In genomic region chr11:34899400-34899799, GRCm38 (mm10) we compare ENCODE assay signal across 10 mouse cellular contexts.
A peak's percentile ranks its signal among the peaks of the same experiment; 100 is the strongest.
DNase-seq lines count a peak whose midpoint lies in the region; ATAC-seq and TF ChIP-seq lines count a peak whose summit lies in the region.
"Had no signal": no experiment of that assay in that cellular context is flagged by ENCODE, and none has a peak within 500 bp of the region (broad histone marks: within the 10 kb centered on the region; RNA-seq: fewer than 3 reads in every experiment).

No protein-coding gene starts in this region.

- no peaks in the 10 kb centered on the region for H3K79me2 ChIP-seq in CH12.LX (replicated peaks; ENCODE audit: control insufficient read depth, extremely low read depth, insufficient read depth, poor library complexity, severe bottlenecking)

- ATAC-seq in common myeloid progenitor, adult 5-6 weeks (replicated peaks; ENCODE audit: low read depth, poor library complexity, severe bottlenecking), result 0 out of 2 replicates have a peak, but pooled peaks have one; percentile 25

- TF ChIP-seq CTCF in CH12.LX (conservative IDR thresholded peaks at IDR 0.05 in 1 of 2, IDR thresholded peaks at IDR 0.05 in 1 of 2; ENCODE audit: low read depth in 2 of 2, low read length in 2 of 2), result no peak

- H3K9me3 ChIP-seq in CH12.LX (replicated peaks; ENCODE audit: low read length), result no peaks in the 10 kb centered on the region
- H3K9me3 ChIP-seq: heart, embryonic 15.5 days; megakaryocyte, embryonic 14.5 days had no signal

- TF ChIP-seq POLR2A in CH12.LX (IDR thresholded peaks at IDR 0.05; ENCODE audit: low read depth, low read length), result peak; percentile 59

- in situ Hi-C loops in CH12.LX (cut with MboI; ENCODE audit: low pct_ligation_motif_present, low pct_unique_long_range_greater_than_20kb, low sequenced_read_pairs), result loop anchor here (25.0 kb wide), 2 partner anchors 188 to 788 kb away; no protein-coding TSS in a partner anchor

- peaks cover 7 to 8% of the 10 kb centered on the region in 2 experiments; a peak in 2 of 4 replicates for H3K4me1 ChIP-seq in CH12.LX (ENCODE audit: control insufficient read depth in 1 of 2, insufficient read depth in 2 of 2)
- H3K4me1 ChIP-seq: heart, embryonic 15.5 days; megakaryocyte, embryonic 14.5 days had no signal

- H3K27ac ChIP-seq in CH12.LX (ENCODE audit: insufficient read depth, low read depth), result 0 out of 2 replicates have a peak overlapping the region, but pooled peaks have one; percentile 24
- H3K27ac ChIP-seq: heart, embryonic 15.5 days had no signal

- peak; percentile 11 for DNase-seq in heart, postnatal 4 days
- no peak for DNase-seq in heart, adult 9 months (ENCODE audit: low spot score in 2 of 2)
- peak; percentile 88 for DNase-seq in CH12.LX (ENCODE audit: extremely low read depth)
- DNase-seq in natural killer cell, adult 2 months (ENCODE audit: low spot score in 2 of 2), result peak; percentile 2 to 12
- no peak for DNase-seq in layer of hippocampus, adult 8-10 months (ENCODE audit: low spot score in 2 of 2)
- no peak for DNase-seq in cerebellum, adult 9-10 months
- DNase-seq in spleen, postnatal 10 days (ENCODE audit: low spot score in 2 of 2), result no peak

- TF ChIP-seq RAD21 in CH12.LX (IDR thresholded peaks at IDR 0.05; ENCODE audit: low read depth, low read length), result no peak

- no peaks in the 10 kb centered on the region for H3K36me3 ChIP-seq in CH12.LX (replicated peaks in 1 of 2; ENCODE audit: control insufficient read depth in 1 of 2, insufficient read depth in 1 of 2, low read length in 1 of 2)
- H3K36me3 ChIP-seq: heart, embryonic 15.5 days had no signal

- dilution Hi-C loops in CH12.LX (cut with MboI; ENCODE audit: extremely low pct_ligation_motif_present, extremely low pct_unique_long_range_greater_than_20kb, low sequenced_read_pairs), result no loop called here

- no peak for TF ChIP-seq EP300 in CH12.LX (IDR thresholded peaks at IDR 0.05; ENCODE audit: low read length)

- H3K4me3 ChIP-seq in CH12.LX (replicated peaks in 1 of 3; ENCODE audit: low read depth in 2 of 3, low read length in 2 of 3, poor library complexity in 1 of 3), result peak overlapping the region; percentile 19 to 67 (median 27)
- H3K4me3 ChIP-seq: heart, embryonic 15.5 days; megakaryocyte, embryonic 14.5 days had no signal

- no peaks in the 10 kb centered on the region for H3K27me3 ChIP-seq in CH12.LX (replicated peaks)
- H3K27me3 ChIP-seq: heart, embryonic 15.5 days; megakaryocyte, embryonic 14.5 days had no signal

- H3K9ac ChIP-seq in CH12.LX (ENCODE audit: insufficient read depth, low read depth), result peak overlapping the region; percentile 97
- H3K9ac ChIP-seq: heart, embryonic 15.5 days had no signal

- peak overlapping the region; percentile 90 for H3K4me2 ChIP-seq in CH12.LX (ENCODE audit: insufficient read depth, low read depth, poor library complexity, severe bottlenecking)
- H3K4me2 ChIP-seq: heart, embryonic 15.5 days had no signal

TF ChIP-seq in CH12.LX, 34 proteins besides CTCF, POLR2A, EP300 and RAD21:
- TF ChIP-seq HCFC1 (IDR thresholded peaks at IDR 0.05; ENCODE audit: low read depth, low read length), result no peak
- TF ChIP-seq ETS1 (conservative IDR thresholded peaks at IDR 0.05; ENCODE audit: low read depth, low read length), result no peak
- peak; percentile 99 for TF ChIP-seq CHD2 (IDR thresholded peaks at IDR 0.05; ENCODE audit: low read length)
- peak; percentile 37; the same call in 1 of the 2 replicates for TF ChIP-seq ZKSCAN1 (IDR thresholded peaks at IDR 0.05; ENCODE audit: borderline replicate concordance, low read depth, low read length)
- TF ChIP-seq ZMIZ1 (IDR thresholded peaks at IDR 0.05; ENCODE audit: low read depth, low read length), result no peak
- TF ChIP-seq TCF12 (IDR thresholded peaks at IDR 0.05; ENCODE audit: low read depth, low read length), result peak; percentile 69
- no peak for TF ChIP-seq SMC3 (IDR thresholded peaks at IDR 0.05; ENCODE audit: low read depth, low read length)
- peak; percentile 32 for TF ChIP-seq NRF1 (IDR thresholded peaks at IDR 0.05; ENCODE audit: low read depth, low read length)
- TF ChIP-seq JUN (IDR thresholded peaks at IDR 0.05; ENCODE audit: insufficient read depth, low read depth, low read length), result no peak
- no peak for TF ChIP-seq RCOR1 (conservative IDR thresholded peaks at IDR 0.05; ENCODE audit: low read depth, low read length)
- no peak for TF ChIP-seq PAX5 (IDR thresholded peaks at IDR 0.05; ENCODE audit: low read length)
- TF ChIP-seq IRF4 (IDR thresholded peaks at IDR 0.05; ENCODE audit: low read depth, low read length), result no peak
- no peak for TF ChIP-seq JUND (conservative IDR thresholded peaks at IDR 0.05; ENCODE audit: low read depth, low read length)
- no peak for TF ChIP-seq MXI1 (IDR thresholded peaks at IDR 0.05; ENCODE audit: low read depth, low read length)
- TF ChIP-seq KAT2A (IDR thresholded peaks at IDR 0.05; ENCODE audit: insufficient replicate concordance, low read length), result no peak
- TF ChIP-seq CHD1 (IDR thresholded peaks at IDR 0.05; ENCODE audit: low read depth, low read length), result no peak
- TF ChIP-seq SIN3A (IDR thresholded peaks at IDR 0.05; ENCODE audit: low read length), result no peak
- TF ChIP-seq TBP (conservative IDR thresholded peaks at IDR 0.05; ENCODE audit: low read depth, low read length), result peak; percentile 72; the same call in 1 of the 2 replicates
- TF ChIP-seq E2F4 (IDR thresholded peaks at IDR 0.05; ENCODE audit: insufficient replicate concordance, low read depth, low read length), result no peak
- peak; percentile 53 for TF ChIP-seq MYC (IDR thresholded peaks at IDR 0.05; ENCODE audit: low read depth, low read length)
- TF ChIP-seq GABPA (IDR thresholded peaks at IDR 0.05; ENCODE audit: insufficient replicate concordance, low read depth, low read length), result no peak

Comparison
In these comparisons a context has a peak if more than half of its experiments do, and no peak if none do; other contexts are left out.
1. DNase-seq: peak in heart, postnatal 4 days (single experiment), CH12.LX (single experiment) and natural killer cell, adult 2 months (2 of 2); none in heart, adult 9 months (0 of 2), layer of hippocampus, adult 8-10 months (0 of 2), cerebellum, adult 9-10 months (single experiment) and spleen, postnatal 10 days (0 of 2).